Mouse (Mus musculus) MEL (cell line): ENCODE results near the gene Tspan18. TPM values are rescaled to one million over a fixed set of nuclear protein-coding genes. Genes with fewer than 3 reads are reported as not detected.

Experiments used
- DNase-seq: peaks from one replicate; pipeline ENCODE4 v3.0.0; 2011; ENCODE audit warnings: low read depth, low spot score
- H3K27ac ChIP-seq: 2 replicates; pipeline ENCODE4 v1.5.1; 2012; ENCODE audit warnings: low read depth, mild to moderate bottlenecking, control low read depth, low read length, moderate library complexity; ENCODE audit not compliant: control insufficient read depth
- H3K27me3 ChIP-seq, 2 experiments: fragments of 150-350 bp in 1 of 2; sonication (generic) in 1 of 2; 2 replicates each; pipeline ENCODE4 v1.6.1; 2012; ENCODE audit warnings: low read length in 2 of 2, mild to moderate bottlenecking in 2 of 2, improper control_type of control experiment in 1 of 2, moderate library complexity in 1 of 2; ENCODE audit not compliant: insufficient read depth in 2 of 2, control insufficient read depth in 1 of 2
- H3K36me3 ChIP-seq, 2 experiments: 2 replicates each; pipeline ENCODE4 v1.6.1; 2012 to 2014; ENCODE audit warnings: low read length in 2 of 2, improper control_type of control experiment in 1 of 2, inconsistent platforms in 1 of 2, mild to moderate bottlenecking in 1 of 2; ENCODE audit not compliant: insufficient read depth in 2 of 2, control insufficient read depth in 1 of 2
- H3K4me1 ChIP-seq, 2 experiments: fragments of 150-350 bp in 1 of 2; sonication (generic) in 1 of 2; 2 replicates each; pipeline ENCODE4 v1.6.1; 2012; ENCODE audit warnings: low read length in 2 of 2, improper control_type of control experiment in 1 of 2, mild to moderate bottlenecking in 1 of 2; ENCODE audit not compliant: insufficient read depth in 2 of 2, control insufficient read depth in 1 of 2
- H3K4me3 ChIP-seq, 2 experiments: fragments of 150-350 bp in 1 of 2; sonication (generic) in 1 of 2; 2 replicates each; pipeline ENCODE4 v1.5.1; 2012; ENCODE audit warnings: low read depth in 2 of 2, low read length in 2 of 2, mild to moderate bottlenecking in 2 of 2, moderate library complexity in 2 of 2, control low read depth in 1 of 2, improper control_type of control experiment in 1 of 2; ENCODE audit not compliant: control insufficient read depth in 1 of 2, insufficient read depth in 1 of 2
- H3K79me2 ChIP-seq: 2 replicates; pipeline ENCODE4 v1.6.1; 2012; ENCODE audit warnings: mild to moderate bottlenecking, low read length, moderate library complexity; ENCODE audit not compliant: control insufficient read depth, poor library complexity, insufficient read depth
- H3K9ac ChIP-seq: 2 replicates; pipeline ENCODE4 v1.6.1; 2012; ENCODE audit warnings: low read depth, mild to moderate bottlenecking, control low read depth, low read length, moderate library complexity; ENCODE audit not compliant: control insufficient read depth, poor library complexity, severe bottlenecking
- H3K9me3 ChIP-seq: fragments of 150-350 bp; sonication (generic); replicated peaks from 2 replicates; pipeline ENCODE4 v1.6.1; 2012; ENCODE audit warnings: mild to moderate bottlenecking, low read length, improper control_type of control experiment, moderate library complexity; ENCODE audit not compliant: insufficient read depth
- CHD1 ChIP-seq: IDR thresholded peaks from 2 replicates; pipeline ENCODE4 v1.6.1; 2012; ENCODE audit warnings: low read depth, mild to moderate bottlenecking, inconsistent platforms, low read length, improper control_type of control experiment
- CHD2 ChIP-seq: IDR thresholded peaks from 2 replicates; pipeline ENCODE4 v1.6.1; 2011; ENCODE audit warnings: low read length, improper control_type of control experiment
- E2F4 ChIP-seq: IDR thresholded peaks from 2 replicates; pipeline ENCODE4 v1.6.1; 2011; ENCODE audit warnings: low read depth, low read length, improper control_type of control experiment, borderline replicate concordance
- EP300 ChIP-seq, 2 experiments: IDR thresholded peaks; 2 replicates each; pipeline ENCODE4 v1.6.1; 2011; ENCODE audit warnings: improper control_type of control experiment in 2 of 2, low read length in 2 of 2, low read depth in 1 of 2, mild to moderate bottlenecking in 1 of 2
- GABPA ChIP-seq: IDR thresholded peaks from 2 replicates; pipeline ENCODE4 v1.6.1; 2012; ENCODE audit warnings: low read depth, mild to moderate bottlenecking, inconsistent platforms, low read length, improper control_type of control experiment, moderate library complexity
- GATA1 ChIP-seq: IDR thresholded peaks from 2 replicates; pipeline ENCODE4 v1.6.1; 2011; ENCODE audit warnings: low read depth, low read length, improper control_type of control experiment
- JUND ChIP-seq: IDR thresholded peaks from 2 replicates; pipeline ENCODE4 v1.6.1; 2011; ENCODE audit warnings: low read depth, mild to moderate bottlenecking, improper control_type of control experiment, low read length
- KAT2A ChIP-seq: conservative IDR thresholded peaks from 2 replicates; pipeline ENCODE4 v1.6.1; 2012; ENCODE audit warnings: low read depth, low read length, improper control_type of control experiment, inconsistent platforms
- MAZ ChIP-seq: IDR thresholded peaks from 2 replicates; pipeline ENCODE4 v1.6.1; 2012; ENCODE audit warnings: low read depth, mild to moderate bottlenecking, inconsistent platforms, low read length, improper control_type of control experiment
- MXI1 ChIP-seq: IDR thresholded peaks from 2 replicates; pipeline ENCODE4 v1.6.1; 2011; ENCODE audit warnings: mild to moderate bottlenecking, low read depth, low read length, improper control_type of control experiment
- MYB ChIP-seq: IDR thresholded peaks from 2 replicates; pipeline ENCODE4 v1.6.1; 2011; ENCODE audit warnings: mild to moderate bottlenecking, low read depth, low read length, improper control_type of control experiment
- MYC ChIP-seq: IDR thresholded peaks from 2 replicates; pipeline ENCODE4 v1.6.1; 2011; ENCODE audit warnings: low read depth, mild to moderate bottlenecking, low read length, improper control_type of control experiment, moderate library complexity
- NRF1 ChIP-seq: IDR thresholded peaks from 2 replicates; pipeline ENCODE4 v1.6.1; 2014; ENCODE audit warnings: low read depth, mild to moderate bottlenecking, inconsistent platforms, low read length, improper control_type of control experiment, moderate library complexity; ENCODE audit not compliant: poor library complexity, insufficient read depth, severe bottlenecking
- POLR2A ChIP-seq, 2 experiments: IDR thresholded peaks; 2 replicates each; pipeline ENCODE4 v1.6.1; 2011 to 2012; ENCODE audit warnings: low read length in 2 of 2, mild to moderate bottlenecking in 2 of 2, control low read depth in 1 of 2, improper control_type of control experiment in 1 of 2, low read depth in 1 of 2, moderate library complexity in 1 of 2; ENCODE audit not compliant: control insufficient read depth in 1 of 2, insufficient read depth in 1 of 2, poor library complexity in 1 of 2
- POLR2AphosphoS2 ChIP-seq: IDR thresholded peaks from 2 replicates; pipeline ENCODE4 v1.6.1; 2011; ENCODE audit warnings: low read length, improper control_type of control experiment
- POLR2AphosphoS5 ChIP-seq: IDR thresholded peaks from 2 replicates; pipeline ENCODE4 v1.6.1; 2012; ENCODE audit warnings: low read depth, borderline replicate concordance, mild to moderate bottlenecking, inconsistent platforms, low read length, moderate library complexity, mixed read lengths
- SIN3A ChIP-seq: IDR thresholded peaks from 2 replicates; pipeline ENCODE4 v1.6.1; 2012; ENCODE audit warnings: low read length, improper control_type of control experiment, inconsistent platforms
- TAL1 ChIP-seq: IDR thresholded peaks from 2 replicates; pipeline ENCODE4 v1.6.1; 2012; ENCODE audit warnings: mild to moderate bottlenecking, inconsistent platforms, low read length, moderate library complexity, mixed read lengths
- TBP ChIP-seq: IDR thresholded peaks from 2 replicates; pipeline ENCODE4 v1.8.0; 2011; ENCODE audit warnings: low read depth, low read length, improper control_type of control experiment
- USF1 ChIP-seq: IDR thresholded peaks from 2 replicates; pipeline ENCODE4 v1.6.1; 2014; ENCODE audit warnings: low read depth, mild to moderate bottlenecking, inconsistent platforms, low read length, improper control_type of control experiment, moderate library complexity
- USF2 ChIP-seq, 2 experiments: IDR thresholded peaks; 2 replicates each; pipeline ENCODE4 v1.6.1; 2011 to 2012; ENCODE audit warnings: improper control_type of control experiment in 2 of 2, low read length in 2 of 2, borderline replicate concordance in 1 of 2, inconsistent platforms in 1 of 2, low read depth in 1 of 2, mild to moderate bottlenecking in 1 of 2; ENCODE audit not compliant: insufficient read depth in 1 of 2
- ZC3H11A ChIP-seq: IDR thresholded peaks from 2 replicates; pipeline ENCODE4 v1.6.1; 2012; ENCODE audit warnings: low read depth, mild to moderate bottlenecking, inconsistent platforms, low read length, improper control_type of control experiment
- ZNF384 ChIP-seq: IDR thresholded peaks from 2 replicates; pipeline ENCODE4 v1.6.1; 2012; ENCODE audit warnings: low read depth, mild to moderate bottlenecking, inconsistent platforms, low read length, improper control_type of control experiment
- polyA plus RNA-seq, 2 experiments: library from polyadenylated mRNA; stranded (reverse) in 1 of 2; unstranded in 1 of 2; fragments of >175 nt in 1 of 2; fragments of >200 nt in 1 of 2; gene quantifications; 2 replicates each; pipeline versions ENCODE4 v1.2.1 to v1.2.4; 2012; ENCODE audit warnings: low replicate concordance in 2 of 2, low read depth in 1 of 2; ENCODE audit not compliant: insufficient read length in 2 of 2, insufficient read depth in 1 of 2, missing spikeins in 1 of 2
- total RNA-seq: library from RNA; depleted of rRNA; stranded (reverse); fragments of 300-350 nt; gene quantifications from 2 replicates; pipeline ENCODE4 v1.2.3, GENCODE M21; 2012

The Tspan18 gene
- total and polyA plus RNA-seq, 3 experiments: 2.2 to 4.4 TPM; not detected in 1

DNA sequence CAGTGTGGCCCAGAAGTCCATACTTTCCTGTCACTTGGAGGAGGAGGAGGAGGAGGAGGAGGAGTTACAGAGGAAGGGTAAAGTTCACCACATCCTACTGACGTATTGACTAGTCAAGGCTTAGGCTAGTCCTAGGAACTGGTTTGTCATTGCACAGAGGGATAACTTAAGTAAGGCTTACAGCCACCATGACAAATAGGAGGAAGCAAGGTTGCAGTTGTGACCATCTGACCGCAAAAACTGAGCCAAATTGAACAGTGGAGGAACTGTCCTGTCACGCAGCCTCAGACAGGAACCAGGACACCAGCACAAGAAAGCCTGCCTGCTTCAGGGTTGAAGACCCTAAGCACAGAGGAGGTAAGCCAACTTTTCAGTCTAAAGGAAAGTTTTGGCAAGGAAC, 21.8 kb downstream of the Tspan18 start:
- Histone ChIP-seq H3K36me3 (no peaks in the 10 kb centered on the region), H3K79me2 (no peaks in the 10 kb centered on the region), H3K4me1 (no peaks in the 10 kb centered on the region), H3K9me3 (no peaks in the 10 kb centered on the region), H3K27me3 (0 out of 4 replicates have a peak, but pooled peaks cover 0 to 2% of the 10 kb centered on the region in 2 experiments), H3K27ac (no peak overlapping the region), H3K9ac (no peak overlapping the region), H3K4me3 (no peak overlapping the region)
- no peak for DNase-seq
- TF ChIP-seq SIN3A: no peak
- TF ChIP-seq JUND: no peak
- no peak for TF ChIP-seq GATA1
- no peak for TF ChIP-seq POLR2AphosphoS2
- TF ChIP-seq POLR2AphosphoS5: no peak
- no peak for TF ChIP-seq NRF1
- TF ChIP-seq ZNF384: no peak

- DNase-seq: no peak
- TF ChIP-seq MYB (no peak), USF2 (IDR thresholded peaks at IDR 0.05; ENCODE audit: borderline replicate concordance in 1 of 2, insufficient read depth in 1 of 2, low read depth in 1 of 2, low read length in 2 of 2) (no peak), TAL1 (no peak), EP300 (IDR thresholded peaks at IDR 0.05; ENCODE audit: low read depth in 1 of 2, low read length in 2 of 2) (no peak)
- Histone ChIP-seq H3K4me3 (no peak overlapping the region), H3K27ac (no peak overlapping the region), H3K79me2 (no peaks in the 10 kb centered on the region), H3K4me1 (no peaks in the 10 kb centered on the region), H3K27me3 (0 out of 4 replicates have a peak, but pooled peaks cover 0 to 2% of the 10 kb centered on the region in 2 experiments), H3K36me3 (no peaks in the 10 kb centered on the region), H3K9me3 (no peaks in the 10 kb centered on the region), H3K9ac (no peak overlapping the region)
These were observed 24.4 kb downstream of the Tspan18 start for GRCm38 (mm10) chr2:93309724-93310413.

DNA sequence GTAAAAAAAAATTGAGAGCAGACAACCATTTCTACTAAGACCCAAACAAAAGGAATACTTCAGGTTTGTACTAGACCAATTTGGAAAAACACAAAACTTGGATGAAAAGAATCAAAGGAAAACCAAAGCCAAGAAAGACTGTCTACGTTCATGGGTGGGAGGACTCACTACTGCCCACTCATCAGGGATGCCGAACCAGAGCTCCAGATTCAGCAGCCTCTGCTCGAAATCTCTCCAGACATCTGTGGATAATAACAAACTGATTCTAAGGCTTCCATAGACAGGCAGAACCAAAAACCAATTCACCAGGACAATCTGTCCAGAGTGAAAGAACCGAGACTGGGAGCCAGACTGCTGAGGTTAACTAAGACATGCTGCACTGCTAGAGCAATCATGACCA, 27.4 kb downstream of the Tspan18 start:
- DNase-seq: no peak
- H3K27ac ChIP-seq: no peak overlapping the region
- H3K36me3 ChIP-seq: no peaks in the 10 kb centered on the region
- H3K27me3 ChIP-seq: no peaks in the 10 kb centered on the region
- no peak overlapping the region for H3K9ac ChIP-seq
- no peaks in the 10 kb centered on the region for H3K9me3 ChIP-seq
- H3K79me2 ChIP-seq: no peaks in the 10 kb centered on the region
- no peaks in the 10 kb centered on the region for H3K4me1 ChIP-seq
- H3K4me3 ChIP-seq: no peak overlapping the region
- TF ChIP-seq KAT2A (no peak), ZC3H11A (no peak), CHD1 (no peak), ZNF384 (no peak), TBP (no peak), POLR2A (IDR thresholded peaks at IDR 0.05; ENCODE audit: control insufficient read depth in 1 of 2, insufficient read depth in 1 of 2, low read depth in 1 of 2, low read length in 2 of 2, poor library complexity in 1 of 2) (no peak), CHD2 (no peak), GABPA (no peak), MYB (no peak), GATA1 (no peak), POLR2AphosphoS5 (no peak), MAZ (no peak), MXI1 (no peak), E2F4 (no peak), MYC (no peak), USF1 (no peak)
